Mouse (Mus musculus) neural tube, embryonic 15.5 days (tissue): ENCODE results near the gene Abca14. TPM values are rescaled to one million over a fixed set of nuclear protein-coding genes. Genes with fewer than 3 reads are reported as not detected.

Experiments
- ATAC-seq: fragments of 200-750 bp; cut with Nextera tagmentation; 2 replicates; pipeline ENCODE4 v1.8.0; 2017; ENCODE audit warnings: mild to moderate bottlenecking, moderate TSS enrichment, moderate library complexity; ENCODE audit not compliant: low FRiP score
- H3K27ac ChIP-seq: fragments of 300-500 bp; sonication (generic); replicated peaks from 2 replicates; pipeline ENCODE4 v1.5.1; 2015; ENCODE audit warnings: mild to moderate bottlenecking, inconsistent platforms
- H3K27me3 ChIP-seq: fragments of 300-500 bp; sonication (generic); replicated peaks from 2 replicates; pipeline ENCODE4 v1.6.1; 2015; ENCODE audit warnings: inconsistent platforms
- H3K36me3 ChIP-seq: fragments of 300-500 bp; sonication (generic); 2 replicates; pipeline ENCODE4 v1.6.1; 2015; ENCODE audit warnings: inconsistent platforms
- H3K4me1 ChIP-seq: fragments of 300-500 bp; sonication (generic); 2 replicates; pipeline ENCODE4 v1.6.1; 2015; ENCODE audit warnings: inconsistent platforms
- H3K4me2 ChIP-seq: fragments of 300-500 bp; sonication (generic); 2 replicates; pipeline ENCODE4 v1.6.1; 2015; ENCODE audit warnings: inconsistent platforms, mild to moderate bottlenecking, moderate library complexity
- H3K4me3 ChIP-seq: fragments of 300-500 bp; sonication (generic); replicated peaks from 2 replicates; pipeline ENCODE4 v1.5.1; 2015; ENCODE audit warnings: mild to moderate bottlenecking, inconsistent platforms
- H3K9ac ChIP-seq: fragments of 300-500 bp; sonication (generic); replicated peaks from 2 replicates; pipeline ENCODE4 v1.6.1; 2015; ENCODE audit warnings: mild to moderate bottlenecking, inconsistent platforms
- H3K9me3 ChIP-seq: fragments of 300-500 bp; sonication (generic); replicated peaks from 2 replicates; pipeline ENCODE4 v1.6.1; 2016; ENCODE audit warnings: inconsistent platforms
- WGBS: fragments of 180-500 bp; shearing (Covaris S2); methylation state at CpG from one replicate; pipeline ENCODE4 v1.1.7; 2015; ENCODE audit warnings: mixed read lengths; 5-methylcytosine and 5-hydroxymethylcytosine counted together
- polyA plus RNA-seq: library from polyadenylated mRNA; unstranded; fragments of >200 nt; fragmentation: Nextera tagmentation; extraction: Ambion mirVana; gene quantifications from 2 replicates; pipeline ENCODE4 v1.2.1, GENCODE M21; 2015

Gene Abca14
- polyA plus RNA-seq, 1 experiment from 2014 or later: not detected

DNA sequence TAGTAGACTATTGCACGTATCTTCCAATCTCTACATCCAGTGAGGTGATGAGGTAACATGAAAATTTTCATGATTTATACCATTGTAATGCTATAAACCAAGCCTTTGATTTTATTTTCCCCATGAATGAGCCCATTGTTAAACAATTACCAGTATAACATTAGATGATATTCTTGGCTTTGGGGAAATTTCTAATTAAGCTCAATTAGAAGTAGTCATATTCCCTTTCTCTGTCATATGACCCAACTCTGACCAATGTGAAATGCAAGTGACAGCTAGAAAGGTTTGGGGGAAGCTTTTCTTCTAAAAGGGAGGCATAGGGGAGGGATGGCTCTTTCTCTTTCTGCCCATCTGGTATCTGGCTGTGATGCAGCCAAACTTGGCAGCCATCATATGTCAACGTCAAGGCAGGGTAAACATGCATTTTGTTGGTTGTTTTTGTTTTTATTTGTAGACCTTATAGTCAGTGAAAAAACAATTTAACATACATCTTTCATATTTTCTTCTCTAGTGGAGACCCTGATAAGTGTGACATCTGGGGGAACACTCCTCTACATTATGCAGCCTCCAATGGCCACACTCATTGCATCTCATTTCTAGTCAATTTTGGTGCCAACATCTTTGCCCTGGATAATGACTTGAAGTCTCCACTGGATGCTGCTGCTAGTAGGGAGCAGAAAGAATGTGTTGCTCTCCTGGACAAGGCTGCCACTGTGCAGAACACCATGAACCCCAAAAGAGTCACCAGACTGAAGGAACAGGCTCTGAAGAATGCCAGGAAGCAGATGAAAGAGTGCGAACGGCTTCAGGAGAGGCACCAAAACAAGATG lies 22.1 kb upstream of the Abca14 start:
- WGBS: 91% methylated on average over 4 of the region's 4 CpGs
- Histone ChIP-seq H3K9ac (no peak overlapping the region), H3K36me3 (no peaks in the 10 kb centered on the region), H3K4me3 (no peak overlapping the region), H3K9me3 (no peaks in the 10 kb centered on the region), H3K27me3 (no peaks in the 10 kb centered on the region), H3K27ac (no peak overlapping the region), H3K4me1 (no peaks in the 10 kb centered on the region), H3K4me2 (no peak overlapping the region)
- no peak for ATAC-seq

- Histone ChIP-seq H3K36me3 (no peaks in the 10 kb centered on the region), H3K9ac (no peak overlapping the region), H3K4me1 (no peaks in the 10 kb centered on the region), H3K9me3 (no peaks in the 10 kb centered on the region), H3K27me3 (no peaks in the 10 kb centered on the region), H3K4me3 (no peak overlapping the region), H3K4me2 (no peak overlapping the region), H3K27ac (no peak overlapping the region)
- ATAC-seq: no peak
Measured at GRCm38 (mm10) chr7:120182891-120183290, 20.9 kb upstream of the Abca14 start.

- no peaks in the 10 kb centered on the region for H3K9me3 ChIP-seq
- H3K9ac ChIP-seq: no peak overlapping the region
- H3K27ac ChIP-seq: no peak overlapping the region
- no peak for ATAC-seq
- 0 out of 2 replicates have a peak, but pooled peaks cover 3% of the 10 kb centered on the region for H3K4me1 ChIP-seq
- 91% methylated on average over 5 of the region's 5 CpGs for WGBS
- H3K4me3 ChIP-seq: no peak overlapping the region
- H3K4me2 ChIP-seq: no peak overlapping the region
- no peaks in the 10 kb centered on the region for H3K36me3 ChIP-seq
- no peaks in the 10 kb centered on the region for H3K27me3 ChIP-seq
Measured at GRCm38 (mm10) chr7:120188946-120189345, 14.8 kb upstream of the Abca14 start.

DNA sequence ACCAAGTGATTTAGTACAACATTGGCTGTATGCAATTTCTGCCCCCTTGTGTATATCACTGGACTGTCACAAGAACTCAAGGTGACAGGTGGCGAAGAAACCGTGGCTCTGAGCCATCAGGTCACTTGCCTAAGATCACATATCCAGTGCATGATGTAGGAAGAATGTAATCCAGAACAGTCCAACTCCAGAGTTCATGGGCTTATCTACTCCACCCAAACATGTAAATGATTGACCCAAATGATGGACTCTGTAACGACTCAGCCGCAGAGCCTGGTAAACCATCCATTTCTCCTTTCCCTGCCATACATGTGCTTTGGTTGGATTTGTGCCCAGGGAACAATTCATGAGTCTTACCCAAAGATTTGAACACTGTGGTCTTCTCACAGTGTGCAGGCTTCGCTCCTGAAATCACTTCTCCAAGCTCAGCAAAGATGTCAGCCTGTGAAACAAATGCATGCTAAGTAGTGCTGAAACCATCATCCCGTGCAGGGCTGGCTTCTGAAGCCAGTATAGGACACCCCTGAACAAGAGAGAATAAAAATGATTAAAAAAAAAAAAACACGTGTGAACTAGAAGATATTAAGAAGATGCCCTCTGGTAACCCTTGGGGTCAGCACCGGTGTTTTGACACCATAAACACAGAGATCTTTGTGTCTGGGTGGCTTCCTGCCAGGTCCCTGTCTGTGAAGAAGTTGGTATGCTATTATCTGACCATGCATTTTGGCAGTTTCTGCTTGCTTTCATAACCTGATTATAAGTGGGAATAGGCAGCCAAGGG lies 14.2 kb upstream of the Abca14 start:
- H3K27ac ChIP-seq: no peak overlapping the region
- H3K4me2 ChIP-seq: no peak overlapping the region
- H3K4me3 ChIP-seq: no peak overlapping the region
- H3K4me1 ChIP-seq: 0 out of 2 replicates have a peak, but pooled peaks cover 3% of the 10 kb centered on the region
- no peak overlapping the region for H3K9ac ChIP-seq
- no peaks in the 10 kb centered on the region for H3K9me3 ChIP-seq
- H3K36me3 ChIP-seq: no peaks in the 10 kb centered on the region
- 72% methylated on average over 8 of the region's 8 CpGs for WGBS
- ATAC-seq: no peak
- H3K27me3 ChIP-seq: no peaks in the 10 kb centered on the region

- H3K9ac ChIP-seq: no peak overlapping the region
- H3K4me2 ChIP-seq: no peak overlapping the region
- 66% methylated on average over 8 of the region's 8 CpGs for WGBS
- H3K36me3 ChIP-seq: no peaks in the 10 kb centered on the region
- H3K9me3 ChIP-seq: no peaks in the 10 kb centered on the region
- no peaks in the 10 kb centered on the region for H3K27me3 ChIP-seq
- ATAC-seq: no peak
- no peak overlapping the region for H3K4me3 ChIP-seq
- 0 out of 2 replicates have a peak, but pooled peaks cover 3% of the 10 kb centered on the region for H3K4me1 ChIP-seq
- H3K27ac ChIP-seq: no peak overlapping the region
Measured at GRCm38 (mm10) chr7:120190150-120190665, 13.6 kb upstream of the Abca14 start.

- WGBS: 66% methylated on average over 3 of the region's 3 CpGs
- Histone ChIP-seq H3K4me3 (no peak overlapping the region), H3K27ac (no peak overlapping the region), H3K9me3 (no peaks in the 10 kb centered on the region), H3K9ac (no peak overlapping the region), H3K27me3 (no peaks in the 10 kb centered on the region), H3K4me2 (no peak overlapping the region), H3K4me1 (0 out of 2 replicates have a peak, but pooled peaks cover 3% of the 10 kb centered on the region), H3K36me3 (no peaks in the 10 kb centered on the region)
- no peak for ATAC-seq
Measured at GRCm38 (mm10) chr7:120192207-120192606, 11.6 kb upstream of the Abca14 start.

DNA sequence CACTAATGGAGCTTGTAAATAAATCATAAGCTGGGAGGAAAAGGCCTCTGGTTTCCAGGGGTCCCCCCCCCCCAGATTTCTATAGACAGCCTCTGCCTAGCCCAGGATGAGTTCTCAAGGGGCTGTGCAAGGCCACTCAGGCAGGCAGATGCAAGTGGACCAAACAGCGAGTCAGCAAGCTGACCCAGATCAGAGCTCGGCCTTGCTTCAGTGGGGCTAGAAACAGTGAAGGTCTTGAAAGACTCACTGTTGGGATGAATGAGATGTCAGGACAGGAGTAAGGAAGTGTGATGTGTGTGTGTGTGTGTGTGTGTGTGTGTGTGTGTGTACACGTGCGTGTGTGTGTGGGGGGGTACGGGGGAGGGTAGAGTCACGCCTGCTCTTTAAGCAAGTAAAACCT lies 10.9 kb upstream of the Abca14 start:
- Histone ChIP-seq H3K27ac (no peak overlapping the region), H3K36me3 (no peaks in the 10 kb centered on the region), H3K9me3 (no peaks in the 10 kb centered on the region), H3K4me1 (0 out of 2 replicates have a peak, but pooled peaks cover 3% of the 10 kb centered on the region), H3K9ac (no peak overlapping the region), H3K4me3 (no peak overlapping the region), H3K4me2 (no peak overlapping the region), H3K27me3 (no peaks in the 10 kb centered on the region)
- ATAC-seq: no peak
- WGBS: 86% methylated on average over 6 of the region's 6 CpGs

- ATAC-seq: no peak
- H3K27me3 ChIP-seq: peaks cover 12% of the 10 kb centered on the region
- 0 out of 2 replicates have a peak, but pooled peaks cover 2% of the 10 kb centered on the region for H3K4me1 ChIP-seq
Measured at GRCm38 (mm10) chr7:120195207-120195606, 8.6 kb upstream of the Abca14 start.

DNA sequence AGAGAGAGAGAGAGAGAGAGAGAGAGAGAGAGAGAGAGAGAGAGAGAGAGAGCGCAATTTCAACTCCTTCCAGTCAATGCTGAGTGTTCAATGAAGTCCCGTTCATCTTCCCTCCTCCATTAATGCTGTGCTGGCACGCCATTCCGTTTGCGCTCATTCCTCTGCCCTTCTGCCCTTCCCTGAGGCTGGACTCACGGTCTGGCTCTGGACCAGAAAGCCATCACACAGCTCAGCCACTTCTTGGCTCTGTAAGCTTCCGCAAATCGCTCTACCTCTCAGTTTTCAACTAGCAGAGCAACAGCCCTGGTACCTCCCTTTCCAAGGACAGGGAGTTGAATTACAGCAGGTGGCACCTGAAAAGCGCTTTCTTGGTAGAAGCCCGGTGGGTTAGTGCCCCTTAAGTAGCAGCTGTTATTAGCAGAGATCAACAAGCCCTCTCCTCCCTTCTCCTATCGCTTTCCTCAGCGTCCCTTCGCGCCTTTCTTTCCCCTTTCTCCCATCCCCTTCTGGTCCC lies 2.5 kb upstream of the Abca14 start:
- H3K9ac ChIP-seq: peak overlapping the region; percentile 36
- ATAC-seq: peak; percentile 33; the same call in 1 of the 2 replicates
- no peak overlapping the region for H3K27ac ChIP-seq
- no peaks in the 10 kb centered on the region for H3K9me3 ChIP-seq
- H3K36me3 ChIP-seq: no peaks in the 10 kb centered on the region
- H3K27me3 ChIP-seq: peaks cover 39% of the 10 kb centered on the region
- peak overlapping the region; percentile 34 for H3K4me3 ChIP-seq
- WGBS: 2% methylated on average over 14 of the region's 14 CpGs
- H3K4me2 ChIP-seq: peak overlapping the region; percentile 64
- H3K4me1 ChIP-seq: peaks cover 19% of the 10 kb centered on the region

More at GRCm38 (mm10) chr7:120195207-120195606, 8.6 kb upstream of the Abca14 start:
- Histone ChIP-seq H3K9me3 (no peaks in the 10 kb centered on the region), H3K4me3 (no peak overlapping the region), H3K36me3 (no peaks in the 10 kb centered on the region), H3K27ac (no peak overlapping the region), H3K9ac (no peak overlapping the region), H3K4me2 (no peak overlapping the region)
- 56% methylated on average over 4 of the region's 4 CpGs for WGBS

DNA sequence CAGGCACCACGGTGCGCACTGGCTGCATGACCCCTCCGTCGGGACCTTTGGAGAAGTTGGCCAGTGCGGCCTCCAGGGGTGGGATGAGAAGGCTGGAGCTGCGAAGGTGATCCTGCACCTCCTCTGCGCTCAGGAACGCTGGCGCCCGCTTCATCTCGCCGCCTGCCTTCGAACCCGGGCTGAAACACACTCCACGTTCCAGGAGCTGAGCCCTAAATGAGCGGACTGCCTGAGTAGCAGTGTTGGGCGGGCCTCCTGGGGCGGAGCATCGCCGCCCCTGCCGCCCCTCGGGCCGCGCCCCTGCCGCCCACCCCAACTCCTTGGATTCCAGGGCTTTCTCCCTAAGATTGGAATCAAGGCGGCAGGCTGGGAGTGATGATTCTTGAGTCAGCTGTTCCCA lies 2.0 kb upstream of the Abca14 start, which contains the start of gene Crym:
TSS of gene Crym (minus strand) at position 341 of the 400 bp plus-strand sequence.
- Histone ChIP-seq H3K27ac (no peak within 1 kb of the TSS), H3K36me3 (no peaks in the 10 kb centered on the region), H3K27me3 (peaks cover 39% of the 10 kb centered on the region), H3K9me3 (no peaks in the 10 kb centered on the region), H3K4me1 (peaks cover 19% of the 10 kb centered on the region), H3K4me2 (peak within 1 kb of the TSS; percentile 64), H3K9ac (peak within 1 kb of the TSS; percentile 36), H3K4me3 (peak within 1 kb of the TSS; percentile 34)
- 4% methylated on average over 26 of the region's 26 CpGs for WGBS
- ATAC-seq: peak; percentile 28; the same call in 1 of the 2 replicates

DNA sequence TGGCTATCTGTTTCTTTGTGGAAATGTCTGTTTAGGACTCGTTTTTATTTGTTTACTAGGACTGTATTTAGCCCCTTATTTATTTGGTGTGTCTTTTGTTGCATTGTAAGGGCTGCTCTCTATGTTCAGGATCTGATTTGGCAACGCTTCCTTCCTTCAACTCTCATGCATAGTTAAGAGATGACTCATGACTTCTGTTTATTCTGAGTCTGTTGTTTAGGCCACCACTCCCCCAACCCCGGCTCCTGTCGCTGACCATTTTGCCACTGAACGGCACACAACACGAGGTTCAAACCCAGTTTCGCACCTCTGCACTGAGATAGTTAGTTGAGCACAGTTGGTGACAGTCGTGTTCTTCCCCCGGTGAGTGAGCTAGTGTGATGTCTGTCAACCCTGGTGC lies 2.2 kb downstream of the Abca14 start:
- Histone ChIP-seq H3K36me3 (no peaks in the 10 kb centered on the region), H3K27ac (no peak overlapping the region), H3K4me3 (no peak overlapping the region), H3K4me2 (no peak overlapping the region), H3K27me3 (peaks cover 20% of the 10 kb centered on the region), H3K9ac (no peak overlapping the region), H3K9me3 (no peaks in the 10 kb centered on the region), H3K4me1 (peaks cover 16% of the 10 kb centered on the region)
- no peak for ATAC-seq
- WGBS: 67% methylated on average over 9 of the region's 9 CpGs
